Mouse (Mus musculus) kidney, adult 2 months (tissue): Measurements from ENCODE around the gene Epha8.

Source experiments
- CTCF ChIP-seq: fragments of 200-500 bp; conservative IDR thresholded peaks from 2 replicates; pipeline ENCODE4 v1.5.1; 2011; ENCODE audit warnings: low read depth, mild to moderate bottlenecking, control low read depth, low read length, moderate library complexity, mixed read lengths; ENCODE audit not compliant: insufficient read depth, insufficient read length
- POLR2A ChIP-seq: fragments of 200-500 bp; IDR thresholded peaks from one replicate; pipeline ENCODE4 v1.6.1; 2011; ENCODE audit warnings: low read depth, low read length, control low read depth

DNA sequence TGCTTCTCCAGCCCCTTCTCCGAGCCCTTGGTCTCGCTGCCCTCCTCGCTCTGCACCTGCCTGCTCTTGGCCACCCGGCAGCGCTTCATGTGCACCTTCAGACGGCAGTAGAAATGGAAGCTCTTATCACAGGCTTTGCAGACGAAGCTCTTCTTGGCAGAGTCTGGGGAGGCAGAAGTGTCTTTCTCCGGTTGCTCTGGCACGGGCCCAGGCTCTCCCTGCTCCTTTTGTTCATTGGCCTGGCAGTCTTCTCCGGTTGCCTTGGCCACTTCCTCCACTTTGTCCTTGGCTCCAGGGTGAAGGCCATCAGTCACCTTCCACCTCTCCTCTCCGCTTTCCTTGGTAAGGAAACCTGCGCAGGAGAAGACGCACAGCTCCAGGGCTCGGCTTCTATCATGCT, 38.7 kb upstream of the Epha8 start:
- TF ChIP-seq POLR2A (no peak), CTCF (no peak)
